ENCODE assay signal across 8 mouse cellular contexts in the genomic region with DNA sequence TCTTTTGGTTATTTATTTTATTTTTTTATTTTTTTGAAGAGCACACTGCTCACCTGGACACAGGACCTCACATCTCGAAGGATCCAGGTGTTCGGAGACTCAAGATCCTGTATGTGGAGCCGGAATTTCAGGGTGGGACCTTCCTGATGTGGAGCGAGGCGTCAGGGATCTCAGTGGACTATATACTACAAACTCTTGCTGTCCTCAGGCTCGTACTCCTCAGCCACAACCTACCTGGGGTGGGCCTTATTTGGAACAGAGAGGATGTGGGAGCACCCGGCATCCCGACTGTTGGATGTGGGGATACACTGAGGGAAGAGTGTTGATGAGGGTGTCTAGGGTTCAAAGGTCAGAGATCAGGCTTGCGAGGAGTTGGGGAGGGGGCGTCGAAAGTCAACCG. TPM values are rescaled to one million over a fixed set of nuclear protein-coding genes. Genes with fewer than 3 reads are reported as not detected.
DNase-seq lines count a peak whose midpoint lies in the region; ATAC-seq lines count a peak whose summit lies in the region.
"Not testable (repeated sequence)": the region's sequence is repeated elsewhere in the genome, so short reads cannot be mapped to it uniquely, and the experiment has no call there.
"Had no signal": no experiment of that assay in that cellular context is flagged by ENCODE, and none has a peak within 500 bp of the region (broad histone marks: within the 10 kb centered on the region; RNA-seq: fewer than 3 reads in every experiment).

No protein-coding gene starts in this region.

- peaks cover 31% of the 10 kb centered on the region for H3K36me3 ChIP-seq in embryonic facial prominence, embryonic 15.5 days
- not testable (repeated sequence) for H3K36me3 ChIP-seq in hindbrain, embryonic 11.5 days (ENCODE audit: control insufficient read depth, insufficient read depth, low read length); kidney, embryonic 14.5 days (ENCODE audit: control insufficient read depth, insufficient read depth, low read length); liver, embryonic 11.5 days (ENCODE audit: control insufficient read depth, insufficient read depth, low read length); neural tube, embryonic 11.5 days (ENCODE audit: control insufficient read depth, insufficient read depth, low read length)

- H3K4me2 ChIP-seq in embryonic facial prominence, embryonic 15.5 days (replicated peaks); hindbrain, embryonic 11.5 days (replicated peaks; ENCODE audit: low read depth, low read length); kidney, embryonic 14.5 days (replicated peaks; ENCODE audit: low read depth, low read length); liver, embryonic 11.5 days; neural tube, embryonic 11.5 days (ENCODE audit: low read depth): not testable (repeated sequence)

- peak; percentile 15 for ATAC-seq in embryonic facial prominence, embryonic 15.5 days (ENCODE audit: insufficient number of reproducible peaks, low FRiP score, low TSS enrichment, low read depth)
- ATAC-seq in frontal cortex, adult (ENCODE audit: low TSS enrichment) = 0 out of 2 replicates have a peak, but pooled peaks have one; percentile 11
- peak; percentile 61 for ATAC-seq in hindbrain, embryonic 11.5 days (ENCODE audit: low FRiP score)
- peak; percentile 33 for ATAC-seq in kidney, embryonic 14.5 days (ENCODE audit: low FRiP score, low TSS enrichment)
- peak; percentile 46 for ATAC-seq in liver, embryonic 11.5 days (replicated peaks; ENCODE audit: low FRiP score)
- ATAC-seq in megakaryocyte, adult 5-6 weeks (ENCODE audit: poor library complexity, severe bottlenecking) = peak; percentile 5; the same call in 1 of the 2 replicates
- peak; percentile 37 for ATAC-seq in neural tube, embryonic 11.5 days (ENCODE audit: insufficient read depth, low FRiP score, low TSS enrichment)

- H3K9ac ChIP-seq in embryonic facial prominence, embryonic 15.5 days; hindbrain, embryonic 11.5 days (ENCODE audit: low read depth, low read length); kidney, embryonic 14.5 days (ENCODE audit: low read depth, low read length); liver, embryonic 11.5 days (ENCODE audit: low read depth, low read length); neural tube, embryonic 11.5 days (ENCODE audit: low read length): not testable (repeated sequence)

- no CpG with 5 or more reads among the region's 12 CpGs for WGBS in embryonic facial prominence, embryonic 15.5 days
- no CpG with 5 or more reads among the region's 12 CpGs for WGBS in hindbrain, embryonic 11.5 days
- no CpG with 5 or more reads among the region's 12 CpGs for WGBS in kidney, embryonic 14.5 days
- no CpG with 5 or more reads among the region's 12 CpGs for WGBS in liver, embryonic 11.5 days
- WGBS in neural tube, embryonic 11.5 days = no CpG with 5 or more reads among the region's 12 CpGs

- peak overlapping the region; percentile 56 for H3K4me3 ChIP-seq in embryonic facial prominence, embryonic 15.5 days (replicated peaks)
- H3K4me3 ChIP-seq in hindbrain, embryonic 11.5 days (ENCODE audit: low read depth, low read length) = peak overlapping the region; percentile 62
- H3K4me3 ChIP-seq in kidney, embryonic 14.5 days (ENCODE audit: low read length) = peak overlapping the region; percentile 67
- peak overlapping the region; percentile 72 for H3K4me3 ChIP-seq in liver, embryonic 11.5 days (ENCODE audit: low read depth, low read length)
- H3K4me3 ChIP-seq in neural tube, embryonic 11.5 days (ENCODE audit: low read depth, low read length) = not testable (repeated sequence)

- not testable (repeated sequence) for H3K27me3 ChIP-seq in embryonic facial prominence, embryonic 15.5 days; hindbrain, embryonic 11.5 days (ENCODE audit: control insufficient read depth, insufficient read depth, low read length); kidney, embryonic 14.5 days (ENCODE audit: control insufficient read depth, insufficient read depth, low read length); liver, embryonic 11.5 days (replicated peaks; ENCODE audit: control insufficient read depth, insufficient read depth, low read length); neural tube, embryonic 11.5 days (ENCODE audit: control insufficient read depth, insufficient read depth, low read length)

- H3K9me3 ChIP-seq in embryonic facial prominence, embryonic 15.5 days (replicated peaks); hindbrain, embryonic 11.5 days (ENCODE audit: control insufficient read depth, low read length); kidney, embryonic 14.5 days (ENCODE audit: control insufficient read depth, low read length); liver, embryonic 11.5 days (ENCODE audit: control insufficient read depth, low read length); neural tube, embryonic 11.5 days (ENCODE audit: control insufficient read depth, low read length): not testable (repeated sequence)

- peaks cover 19% of the 10 kb centered on the region for H3K4me1 ChIP-seq in embryonic facial prominence, embryonic 15.5 days
- H3K4me1 ChIP-seq in hindbrain, embryonic 11.5 days (replicated peaks; ENCODE audit: control insufficient read depth, insufficient read depth, low read length) = not testable (repeated sequence)
- H3K4me1 ChIP-seq in kidney, embryonic 14.5 days (ENCODE audit: control insufficient read depth, insufficient read depth, low read length) = peaks cover 22% of the 10 kb centered on the region
- peaks cover 15% of the 10 kb centered on the region for H3K4me1 ChIP-seq in liver, embryonic 11.5 days (replicated peaks; ENCODE audit: control insufficient read depth, insufficient read depth, low read length)
- peaks cover 11% of the 10 kb centered on the region for H3K4me1 ChIP-seq in neural tube, embryonic 11.5 days (ENCODE audit: control insufficient read depth, insufficient read depth, low read length)

- not testable (repeated sequence) for H3K27ac ChIP-seq in embryonic facial prominence, embryonic 15.5 days (replicated peaks); hindbrain, embryonic 11.5 days (ENCODE audit: low read depth, low read length); kidney, embryonic 14.5 days (ENCODE audit: low read depth, low read length); liver, embryonic 11.5 days (ENCODE audit: low read depth, low read length); neural tube, embryonic 11.5 days (ENCODE audit: low read depth, low read length)

- DNase-seq in hindbrain, embryonic 11.5 days (ENCODE audit: low spot score); liver, embryonic 11.5 days (ENCODE audit: low spot score); neural tube, embryonic 11.5 days (ENCODE audit: low spot score): not testable (repeated sequence)

RNA-seq across cellular contexts. Expression of gene Lysmd1, which starts 0.2 kb away (rescaled TPM):
- 16.9 and 17.4 TPM in 2 replicates for polyA plus RNA-seq in embryonic facial prominence, embryonic 15.5 days (2015; fragmentation: Nextera tagmentation; extraction: Ambion mirVana)
- polyA plus RNA-seq in hindbrain, embryonic 11.5 days (2014; fragmentation: Nextera tagmentation; extraction: Ambion mirVana) = 12.5 and 19.3 TPM in 2 replicates
- polyA plus RNA-seq in kidney, embryonic 14.5 days (2014; fragmentation: Nextera tagmentation; extraction: Ambion mirVana) = 6.9 and 9.1 TPM in 2 replicates
- 8.9 and 9.1 TPM in 2 replicates for polyA plus RNA-seq in liver, embryonic 11.5 days (2014; fragmentation: Nextera tagmentation; extraction: Ambion mirVana)
- 3.3 and 3.8 TPM in 2 replicates for total RNA-seq in megakaryocyte, adult 5-6 weeks (2015)
- 4.4 and 5.0 TPM in 2 replicates for total RNA-seq in megakaryocyte, adult 5-6 weeks (2017)
- 15.5 and 17.9 TPM in 2 replicates for polyA plus RNA-seq in neural tube, embryonic 11.5 days (2014; fragmentation: Nextera tagmentation; extraction: Ambion mirVana)

RNA-seq across cellular contexts. Expression of gene Scnm1, which starts 0.3 kb away (rescaled TPM):
- polyA plus RNA-seq in embryonic facial prominence, embryonic 15.5 days (2015; fragmentation: Nextera tagmentation; extraction: Ambion mirVana) = 73.0 and 79.5 TPM in 2 replicates
- polyA plus RNA-seq in hindbrain, embryonic 11.5 days (2014; fragmentation: Nextera tagmentation; extraction: Ambion mirVana) = 83.2 and 84.9 TPM in 2 replicates
- polyA plus RNA-seq in kidney, embryonic 14.5 days (2014; fragmentation: Nextera tagmentation; extraction: Ambion mirVana) = 69.6 and 84.7 TPM in 2 replicates
- polyA plus RNA-seq in liver, embryonic 11.5 days (2014; fragmentation: Nextera tagmentation; extraction: Ambion mirVana) = 53.1 and 58.5 TPM in 2 replicates
- total RNA-seq in megakaryocyte, adult 5-6 weeks (2015) = 51.3 and 61.3 TPM in 2 replicates
- total RNA-seq in megakaryocyte, adult 5-6 weeks (2017) = 68.0 and 72.8 TPM in 2 replicates
- 85.0 and 89.6 TPM in 2 replicates for polyA plus RNA-seq in neural tube, embryonic 11.5 days (2014; fragmentation: Nextera tagmentation; extraction: Ambion mirVana)

RNA-seq across cellular contexts. Expression of gene Tnfaip8l2, which starts 8.0 kb away (rescaled TPM):
- 6.6 and 7.6 TPM in 2 replicates for polyA plus RNA-seq in embryonic facial prominence, embryonic 15.5 days (2015; fragmentation: Nextera tagmentation; extraction: Ambion mirVana)
- 1.7 and 2.1 TPM in 2 replicates for polyA plus RNA-seq in hindbrain, embryonic 11.5 days (2014; fragmentation: Nextera tagmentation; extraction: Ambion mirVana)
- polyA plus RNA-seq in kidney, embryonic 14.5 days (2014; fragmentation: Nextera tagmentation; extraction: Ambion mirVana) = 2.1 TPM in 2 replicates
- 4.8 and 5.4 TPM in 2 replicates for polyA plus RNA-seq in liver, embryonic 11.5 days (2014; fragmentation: Nextera tagmentation; extraction: Ambion mirVana)
- 77.5 and 85.2 TPM in 2 replicates for total RNA-seq in megakaryocyte, adult 5-6 weeks (2015)
- 103 and 115 TPM in 2 replicates for total RNA-seq in megakaryocyte, adult 5-6 weeks (2017)
- 1.4 and 1.5 TPM in 2 replicates for polyA plus RNA-seq in neural tube, embryonic 11.5 days (2014; fragmentation: Nextera tagmentation; extraction: Ambion mirVana)

RNA-seq across cellular contexts. Expression of gene Tmod4, which starts 9.9 kb away (rescaled TPM):
- 1.7 and 3.8 TPM in 2 replicates for polyA plus RNA-seq in embryonic facial prominence, embryonic 15.5 days (2015; fragmentation: Nextera tagmentation; extraction: Ambion mirVana)
- 0.68 and 1.1 TPM in 2 replicates for polyA plus RNA-seq in hindbrain, embryonic 11.5 days (2014; fragmentation: Nextera tagmentation; extraction: Ambion mirVana)
- 1.5 and 1.7 TPM in 2 replicates for polyA plus RNA-seq in kidney, embryonic 14.5 days (2014; fragmentation: Nextera tagmentation; extraction: Ambion mirVana)
- 1.1 TPM in 2 replicates for polyA plus RNA-seq in liver, embryonic 11.5 days (2014; fragmentation: Nextera tagmentation; extraction: Ambion mirVana)
- 1.1 and 4.4 TPM in 2 replicates for total RNA-seq in megakaryocyte, adult 5-6 weeks (2015)
- total RNA-seq in megakaryocyte, adult 5-6 weeks (2017) = not detected in 2 replicates
- polyA plus RNA-seq in neural tube, embryonic 11.5 days (2014; fragmentation: Nextera tagmentation; extraction: Ambion mirVana) = 0.57 and 1.0 TPM in 2 replicates
- polyA plus RNA-seq: liver, adult 2 months had no signal

RNA-seq across cellular contexts. Expression of gene Vps72, which starts 23.3 kb away (rescaled TPM):
- polyA plus RNA-seq in embryonic facial prominence, embryonic 15.5 days (2015; fragmentation: Nextera tagmentation; extraction: Ambion mirVana) = 142 and 162 TPM in 2 replicates
- 232 and 236 TPM in 2 replicates for polyA plus RNA-seq in hindbrain, embryonic 11.5 days (2014; fragmentation: Nextera tagmentation; extraction: Ambion mirVana)
- 182 and 190 TPM in 2 replicates for polyA plus RNA-seq in kidney, embryonic 14.5 days (2014; fragmentation: Nextera tagmentation; extraction: Ambion mirVana)
- 109 and 111 TPM in 2 replicates for polyA plus RNA-seq in liver, embryonic 11.5 days (2014; fragmentation: Nextera tagmentation; extraction: Ambion mirVana)
- 33.6 and 37.3 TPM in 2 replicates for total RNA-seq in megakaryocyte, adult 5-6 weeks (2015)
- total RNA-seq in megakaryocyte, adult 5-6 weeks (2017) = 74.0 and 77.3 TPM in 2 replicates
- polyA plus RNA-seq in neural tube, embryonic 11.5 days (2014; fragmentation: Nextera tagmentation; extraction: Ambion mirVana) = 243 and 248 TPM in 2 replicates

Comparison
In these comparisons a context has a peak if more than half of its experiments do, and no peak if none do; other contexts are left out.
1. ATAC-seq: peak in every context shown above with its lines; median percentile 61 in hindbrain, embryonic 11.5 days; 46 in liver, embryonic 11.5 days; 37 in neural tube, embryonic 11.5 days; 33 in kidney, embryonic 14.5 days; 15 in embryonic facial prominence, embryonic 15.5 days; 11 in frontal cortex, adult; 5 in megakaryocyte, adult 5-6 weeks.